Mouse (Mus musculus): ENCODE results near the gene Prkce. TPM values are rescaled to one million over a fixed set of nuclear protein-coding genes. Genes with fewer than 3 reads are reported as not detected.

The Prkce gene
- total RNA-seq, 2 experiments from 2014 or later = 22.8 to 31.8 TPM

- no peak for DNase-seq
Measured at GRCm38 (mm10) chr17:86573596-86574248, 406.1 kb downstream of the Prkce start.

- DNase-seq = no peak
Measured at GRCm38 (mm10) chr17:86580724-86581123, 413.1 kb downstream of the Prkce start.

- no peak for DNase-seq
Measured at GRCm38 (mm10) chr17:86582341-86582740, 414.8 kb downstream of the Prkce start.

- DNase-seq = no peak
Measured at GRCm38 (mm10) chr17:86586441-86586840, 418.9 kb downstream of the Prkce start.

GRCm38 (mm10) chr17:86588704-86589449, 421.3 kb downstream of the Prkce start:
- no peak for DNase-seq

- no peak for DNase-seq
Measured at GRCm38 (mm10) chr17:86589681-86590080, 422.1 kb downstream of the Prkce start.

GRCm38 (mm10) chr17:86591241-86591640, 423.7 kb downstream of the Prkce start:
- no peak for DNase-seq

- DNase-seq = no peak
Measured at GRCm38 (mm10) chr17:86592991-86593586, 425.5 kb downstream of the Prkce start.

- no peak for DNase-seq
Measured at GRCm38 (mm10) chr17:86595526-86595925, 427.9 kb downstream of the Prkce start.

GRCm38 (mm10) chr17:86601116-86601515, 433.5 kb downstream of the Prkce start:
- no peak for DNase-seq

- no peak for DNase-seq
Measured at GRCm38 (mm10) chr17:86601901-86602300, 434.3 kb downstream of the Prkce start.

GRCm38 (mm10) chr17:86603848-86604444, 436.4 kb downstream of the Prkce start:
- peak; percentile 28 for DNase-seq

- DNase-seq = no peak
Measured at GRCm38 (mm10) chr17:86607981-86608380, 440.4 kb downstream of the Prkce start.

- no peak for DNase-seq
Measured at GRCm38 (mm10) chr17:86610271-86610969, 442.8 kb downstream of the Prkce start.

GRCm38 (mm10) chr17:86611772-86612171, 444.2 kb downstream of the Prkce start:
- DNase-seq = no peak

GRCm38 (mm10) chr17:86615592-86616291, 448.2 kb downstream of the Prkce start:
- no peak for DNase-seq

GRCm38 (mm10) chr17:86617570-86618237, 450.1 kb downstream of the Prkce start:
- peak; percentile 42 for DNase-seq

- DNase-seq = peak; percentile 73
Measured at GRCm38 (mm10) chr17:86618431-86618861, 450.9 kb downstream of the Prkce start.

GRCm38 (mm10) chr17:86622862-86623261, 455.3 kb downstream of the Prkce start:
- DNase-seq = no peak

GRCm38 (mm10) chr17:86626523-86626922, 458.9 kb downstream of the Prkce start:
- no peak for DNase-seq

- DNase-seq = peak; percentile 40
Measured at GRCm38 (mm10) chr17:86633131-86633530, 465.5 kb downstream of the Prkce start.

All from adrenal gland, postnatal 10 days (tissue).